Mouse (Mus musculus) bone marrow macrophage, adult 2 months (primary cell): ENCODE results near the gene Mrps16. TPM values are rescaled to one million over a fixed set of nuclear protein-coding genes. Genes with fewer than 3 reads are reported as not detected.

ENCODE experiments used
- H3K27ac ChIP-seq: 2 replicates; pipeline ENCODE4 v1.5.1; 2012; ENCODE audit warnings: low read depth, low read length; ENCODE audit not compliant: insufficient read depth
- H3K4me1 ChIP-seq: 2 replicates; pipeline ENCODE4 v1.6.1; 2012; ENCODE audit warnings: low read length; ENCODE audit not compliant: control insufficient read depth, insufficient read depth
- H3K4me3 ChIP-seq: 2 replicates; pipeline ENCODE4 v1.5.1; 2012; ENCODE audit warnings: mild to moderate bottlenecking, low read length, moderate library complexity; ENCODE audit not compliant: insufficient read depth
- CTCF ChIP-seq: IDR thresholded peaks from 2 replicates; pipeline ENCODE4 v1.5.1; 2012; ENCODE audit warnings: low read depth, mild to moderate bottlenecking, low read length, moderate library complexity
- POLR2A ChIP-seq: IDR thresholded peaks from 2 replicates; pipeline ENCODE4 v1.6.1; 2012; ENCODE audit warnings: mild to moderate bottlenecking, low read depth, low read length, borderline replicate concordance
- polyA plus RNA-seq: library from polyadenylated mRNA; stranded (reverse); fragments of >200 nt; gene quantifications from 2 replicates; pipeline ENCODE4 v1.2.4, GENCODE M21; 2012; ENCODE audit not compliant: missing spikeins, insufficient read depth, insufficient read length

Mrps16 gene
- polyA plus RNA-seq, 1 experiment: 37.5 TPM

DNA sequence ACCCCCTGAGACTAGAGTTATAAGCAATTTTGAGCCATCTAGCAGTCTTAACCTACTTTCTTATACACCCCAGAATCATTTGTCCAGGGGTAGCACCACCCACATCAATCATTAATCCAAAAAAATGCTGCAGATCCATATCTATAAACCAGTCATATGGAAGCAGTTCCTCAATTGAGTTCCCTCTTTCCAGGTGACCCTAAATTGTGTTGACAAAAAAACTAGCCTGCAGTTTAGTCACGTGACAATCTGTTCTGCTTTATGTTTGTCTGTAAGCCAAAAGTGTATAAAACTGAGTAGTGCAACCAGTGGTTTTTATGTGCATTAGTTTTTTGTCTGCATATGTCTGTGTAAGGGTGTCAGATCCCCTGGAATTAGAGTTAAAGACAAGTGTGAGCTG is 21.6 kb downstream of the Mrps16 start:
- H3K4me1 ChIP-seq: peaks cover 18% of the 10 kb centered on the region
- H3K27ac ChIP-seq: peak overlapping the region; percentile 41
- H3K4me3 ChIP-seq: no peak overlapping the region
- TF ChIP-seq CTCF: no peak
- no peak for TF ChIP-seq POLR2A

DNA sequence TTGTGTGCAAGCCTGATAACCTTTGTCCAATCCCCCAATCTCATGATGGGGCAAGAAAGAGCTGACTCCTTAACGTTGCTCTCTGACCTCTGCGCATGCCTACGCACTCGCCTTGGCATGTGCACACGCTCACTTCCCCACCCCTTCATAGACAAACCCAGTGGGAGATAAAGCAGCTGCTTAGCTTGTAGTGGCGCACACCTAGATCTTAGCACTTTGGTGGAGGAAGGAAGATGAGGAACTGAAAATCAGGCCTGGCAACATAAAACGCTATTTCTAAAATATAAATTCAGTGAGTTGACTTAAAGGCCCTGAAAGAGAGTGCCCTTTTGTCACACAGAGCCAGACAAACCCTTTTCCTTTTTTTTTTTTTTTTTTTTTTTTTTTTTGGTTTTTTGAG is 22.6 kb downstream of the Mrps16 start:
- no peak overlapping the region for H3K4me3 ChIP-seq
- peaks cover 18% of the 10 kb centered on the region for H3K4me1 ChIP-seq
- H3K27ac ChIP-seq: 0 out of 2 replicates have a peak overlapping the region, but pooled peaks have one; percentile 0
- no peak for TF ChIP-seq CTCF
- TF ChIP-seq POLR2A: no peak

DNA sequence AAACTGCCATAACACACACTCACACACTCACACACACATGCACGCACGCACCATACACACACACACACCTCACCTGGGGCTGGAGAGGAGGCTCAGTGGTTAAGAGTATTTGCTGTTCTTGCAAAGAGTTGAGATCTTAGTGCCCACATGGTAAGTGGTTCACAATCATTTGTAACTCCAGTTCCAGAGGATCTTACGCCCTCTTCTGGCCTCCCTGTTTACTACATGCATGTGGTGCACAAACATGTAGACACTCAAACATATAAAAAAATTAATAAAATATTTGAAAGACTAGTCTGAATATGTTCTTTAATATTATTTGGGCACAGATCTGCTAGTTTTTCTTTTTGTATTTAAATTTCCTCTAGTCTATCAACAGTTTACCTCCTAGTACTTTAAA is 25.2 kb downstream of the Mrps16 start:
- H3K4me3 ChIP-seq: no peak overlapping the region
- H3K4me1 ChIP-seq: peaks cover 22% of the 10 kb centered on the region
- no peak overlapping the region for H3K27ac ChIP-seq
- TF ChIP-seq POLR2A: no peak
- TF ChIP-seq CTCF: no peak

DNA sequence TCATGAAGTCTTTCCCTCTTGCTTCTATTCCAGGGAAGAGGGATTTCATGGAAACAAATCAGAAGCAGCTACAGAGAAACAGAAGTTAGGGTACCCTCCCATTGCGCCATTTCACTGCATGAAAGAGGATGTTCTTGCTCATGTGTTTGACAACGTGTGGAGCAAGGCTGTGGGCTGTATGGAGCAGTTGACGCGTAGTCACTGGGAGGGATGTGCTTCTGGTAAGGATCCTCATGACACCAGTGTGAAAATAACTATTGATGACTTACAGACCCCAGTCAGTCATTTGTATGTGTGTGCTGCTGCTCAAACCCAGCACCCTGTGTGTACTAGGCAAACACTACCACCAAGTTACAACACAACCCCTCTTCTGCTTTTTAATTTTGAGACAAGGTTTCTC is 30.2 kb downstream of the Mrps16 start:
- TF ChIP-seq CTCF (no peak), POLR2A (no peak)
- no peak overlapping the region for H3K27ac ChIP-seq
- H3K4me1 ChIP-seq: peaks cover 9% of the 10 kb centered on the region
- no peak overlapping the region for H3K4me3 ChIP-seq

DNA sequence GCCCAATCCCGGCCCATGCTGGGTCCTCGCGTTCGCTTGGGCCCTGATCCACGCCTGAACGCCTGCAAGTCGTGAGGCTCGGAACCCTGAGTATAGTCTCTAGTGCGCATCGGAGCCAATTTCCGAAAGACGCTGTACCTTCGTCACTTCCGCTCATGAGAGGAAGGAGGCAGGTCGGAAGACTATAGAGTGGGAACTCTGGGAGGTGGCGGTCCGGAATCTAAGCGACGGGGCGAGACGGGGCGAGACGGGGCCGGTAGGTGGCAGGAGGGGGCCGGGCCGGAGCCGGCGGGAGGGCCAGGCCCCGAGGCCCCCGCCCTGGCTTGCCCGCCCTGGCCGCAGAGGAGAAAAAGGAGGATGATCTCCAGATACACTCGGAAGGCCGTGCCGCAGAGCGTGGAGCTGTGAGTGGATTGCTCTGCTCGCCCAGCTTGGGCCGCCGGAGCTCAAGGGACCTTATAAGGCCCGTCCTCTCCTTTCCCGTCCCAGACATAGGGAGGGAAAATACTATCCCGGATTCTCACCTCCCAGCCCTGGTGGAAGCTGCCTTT is 45.4 kb downstream of the Mrps16 start, which contains the start of the genes Ecd and Fam149b:
Ecd (minus strand) TSS at position 131 of the 551 bp plus-strand sequence.
Fam149b (plus strand) TSS at position 172 of the 551 bp plus-strand sequence.
- peaks cover 6% of the 10 kb centered on the region for H3K4me1 ChIP-seq
- TF ChIP-seq CTCF (no peak), POLR2A (no peak)
- peak within 1 kb of the TSS; percentile 90 for H3K4me3 ChIP-seq
- H3K27ac ChIP-seq: peak within 1 kb of the TSS; percentile 70

DNA sequence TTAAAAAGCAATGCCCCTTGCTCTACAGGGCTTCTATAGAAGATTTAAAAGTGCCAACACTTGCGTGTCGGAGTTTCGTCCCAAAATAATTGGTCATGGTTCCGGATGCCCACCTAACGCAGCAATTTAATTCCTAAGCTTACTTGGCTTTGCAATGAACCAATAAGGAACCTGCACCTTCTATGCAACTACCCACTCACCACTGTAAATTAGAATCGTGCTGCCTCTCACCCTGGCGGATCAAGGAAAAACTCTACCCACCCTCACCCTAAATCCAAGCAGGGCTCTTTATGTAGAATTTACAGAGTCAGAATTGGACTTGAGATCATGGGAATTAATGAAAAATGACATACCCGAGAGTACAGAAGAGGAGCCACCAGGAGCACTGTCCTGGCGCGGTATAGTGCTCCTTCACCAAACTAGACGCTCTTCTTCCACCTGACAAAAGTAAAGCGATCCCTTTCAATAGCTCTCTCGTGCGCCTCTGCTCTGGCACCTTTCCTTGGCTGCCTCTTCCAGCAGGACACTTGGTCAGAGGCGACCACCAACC is 45.9 kb downstream of the Mrps16 start:
- Histone ChIP-seq H3K4me1 (peaks cover 6% of the 10 kb centered on the region), H3K27ac (peak overlapping the region; percentile 45), H3K4me3 (peak overlapping the region; percentile 85)
- no peak for TF ChIP-seq CTCF
- TF ChIP-seq POLR2A: no peak

DNA sequence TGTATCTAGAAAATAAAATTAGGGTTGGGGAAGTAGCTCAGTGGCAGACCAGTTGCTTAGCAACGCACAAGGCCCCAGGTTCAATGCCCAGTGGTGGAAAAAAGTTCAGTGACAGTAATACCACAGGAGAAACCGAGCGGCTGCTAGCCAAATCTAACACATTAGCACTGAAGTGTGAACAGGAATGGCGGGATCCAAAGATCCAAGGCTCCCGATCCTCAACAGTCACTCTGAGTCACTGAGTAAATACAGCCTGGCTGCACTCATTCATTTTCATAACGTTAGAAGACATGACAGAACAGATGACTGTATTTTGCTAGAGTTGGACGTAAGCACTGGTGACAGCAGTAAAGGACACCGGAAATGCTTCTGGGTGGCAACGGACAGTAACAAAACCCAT is 47.5 kb downstream of the Mrps16 start:
- Histone ChIP-seq H3K27ac (no peak overlapping the region), H3K4me1 (peaks cover 6% of the 10 kb centered on the region), H3K4me3 (no peak overlapping the region)
- TF ChIP-seq POLR2A (no peak), CTCF (no peak)

DNA sequence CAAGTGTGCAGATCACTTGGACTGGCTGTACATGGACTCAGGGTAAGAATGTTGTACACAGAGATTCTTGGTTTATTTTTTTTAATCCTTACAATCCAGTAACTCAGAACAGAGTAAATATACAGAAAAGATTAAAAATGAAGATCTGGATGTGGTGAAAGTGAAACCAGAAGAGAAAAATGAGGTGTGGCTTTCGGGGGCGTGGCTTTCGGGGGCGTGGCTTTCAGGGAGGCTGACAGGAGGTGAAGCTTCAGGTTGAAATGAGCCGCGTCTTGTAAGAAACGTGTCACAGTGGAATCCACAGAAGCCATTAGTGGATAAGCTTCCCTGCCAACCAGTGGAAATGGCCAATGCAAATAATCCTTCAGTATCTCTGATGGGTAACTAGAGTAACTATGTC is 52.6 kb downstream of the Mrps16 start:
- TF ChIP-seq CTCF (no peak), POLR2A (no peak)
- no peak overlapping the region for H3K4me3 ChIP-seq

DNA sequence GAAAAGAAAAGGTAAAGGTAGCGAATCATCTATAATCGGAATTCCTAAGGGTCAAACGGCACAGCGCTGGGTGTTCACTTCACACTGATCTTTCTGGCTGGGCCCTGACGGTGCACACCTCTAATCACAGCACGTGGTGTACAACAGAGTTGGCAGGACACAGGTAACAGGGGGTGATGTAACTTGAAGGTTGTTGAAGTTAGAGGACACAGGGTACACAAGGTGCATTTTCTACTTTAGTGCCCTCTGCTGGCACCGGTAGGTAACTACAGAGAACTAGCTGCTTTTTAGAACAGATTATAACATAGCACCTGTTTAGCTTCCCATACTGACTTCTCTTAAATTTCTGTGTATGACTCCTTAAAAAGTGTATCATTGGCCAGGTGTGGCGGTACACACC is 53.3 kb downstream of the Mrps16 start:
- Histone ChIP-seq H3K4me1 (no peaks in the 10 kb centered on the region), H3K4me3 (no peak overlapping the region), H3K27ac (no peak overlapping the region)
- TF ChIP-seq CTCF (peak; percentile 64), POLR2A (no peak)

More for the DNA sequence above, 52.6 kb downstream of the Mrps16 start:
- H3K27ac ChIP-seq: no peak overlapping the region
- no peaks in the 10 kb centered on the region for H3K4me1 ChIP-seq

DNA sequence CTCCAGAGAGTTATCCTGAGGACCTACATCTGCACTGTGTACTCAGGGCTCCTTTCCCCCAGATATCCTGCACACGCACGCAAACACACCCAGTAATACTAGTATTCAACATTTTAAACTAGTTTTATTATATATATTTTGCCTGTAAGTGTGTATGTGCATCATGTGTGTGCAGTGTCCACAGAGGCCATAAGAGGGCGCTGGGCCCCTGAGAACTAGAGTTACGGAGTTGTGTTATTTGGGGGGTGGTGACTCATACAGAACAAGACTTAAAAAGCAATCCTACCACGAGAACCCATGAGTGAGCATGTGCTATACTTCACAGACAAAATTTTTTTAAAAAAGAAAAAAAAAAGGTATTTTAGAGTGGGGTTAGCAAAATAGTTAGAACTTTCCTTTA is 54.0 kb downstream of the Mrps16 start:
- TF ChIP-seq POLR2A (no peak), CTCF (no peak)
- Histone ChIP-seq H3K4me1 (no peaks in the 10 kb centered on the region), H3K27ac (no peak overlapping the region), H3K4me3 (no peak overlapping the region)

Other genes starting within 250 kb of the Mrps16 start
- gene Kcnk5, start 211.8 kb downstream of the Mrps16 start, polyA plus RNA-seq: 0.16 and 0.45 TPM in 2 replicates
- not detected in 2 replicates for gene Kcnk16, start 124.4 kb downstream of the Mrps16 start, polyA plus RNA-seq
- gene Nudt13, start 98.9 kb downstream of the Mrps16 start, polyA plus RNA-seq: 35.8 and 36.6 TPM in 2 replicates
- 25.0 and 29.4 TPM in 2 replicates for gene Ecd, start 45.5 kb downstream of the Mrps16 start, polyA plus RNA-seq
- gene Fam149b, start 45.5 kb downstream of the Mrps16 start, polyA plus RNA-seq: 21.4 and 30.6 TPM in 2 replicates
- 42.3 and 49.4 TPM in 2 replicates for gene Dnajc9, start 4.7 kb downstream of the Mrps16 start, polyA plus RNA-seq
- gene Cfap70, start 58.6 kb upstream of the Mrps16 start, polyA plus RNA-seq: not detected in 2 replicates
- 140 and 141 TPM in 2 replicates for gene Anxa7, start 86.5 kb upstream of the Mrps16 start, polyA plus RNA-seq
- 1.9 and 2.4 TPM in 2 replicates for gene Mss51, start 103.3 kb upstream of the Mrps16 start, polyA plus RNA-seq
- gene Ppp3cb, start 152.9 kb upstream of the Mrps16 start, polyA plus RNA-seq: 52.1 and 56.8 TPM in 2 replicates
- gene Usp54, start 247.4 kb upstream of the Mrps16 start, polyA plus RNA-seq: 2.9 and 3.4 TPM in 2 replicates